Mouse (Mus musculus): Measurements from ENCODE around the gene Sec24c.

The Sec24c gene

DNA sequence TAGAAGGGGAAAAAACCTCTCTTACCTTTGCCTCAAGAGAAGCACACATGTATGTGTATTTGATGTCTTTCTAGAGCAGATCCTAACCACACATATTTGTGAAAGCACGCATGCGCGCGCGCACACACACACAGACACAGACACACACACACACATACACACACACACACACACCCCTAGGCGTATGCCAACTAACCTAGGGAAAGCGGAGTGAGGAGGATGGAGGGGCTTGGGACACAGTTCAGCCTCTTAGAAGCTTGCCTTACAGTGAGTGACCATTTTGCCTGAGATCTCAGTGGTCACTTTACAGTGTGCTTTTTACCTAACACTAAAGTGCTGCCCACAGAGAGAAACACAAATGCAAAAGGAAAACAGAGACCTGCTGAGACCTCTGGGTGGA, 14.4 kb upstream of the Sec24c start:
- DNase-seq (ENCODE audit: low read depth, low spot score) = no peak

DNA sequence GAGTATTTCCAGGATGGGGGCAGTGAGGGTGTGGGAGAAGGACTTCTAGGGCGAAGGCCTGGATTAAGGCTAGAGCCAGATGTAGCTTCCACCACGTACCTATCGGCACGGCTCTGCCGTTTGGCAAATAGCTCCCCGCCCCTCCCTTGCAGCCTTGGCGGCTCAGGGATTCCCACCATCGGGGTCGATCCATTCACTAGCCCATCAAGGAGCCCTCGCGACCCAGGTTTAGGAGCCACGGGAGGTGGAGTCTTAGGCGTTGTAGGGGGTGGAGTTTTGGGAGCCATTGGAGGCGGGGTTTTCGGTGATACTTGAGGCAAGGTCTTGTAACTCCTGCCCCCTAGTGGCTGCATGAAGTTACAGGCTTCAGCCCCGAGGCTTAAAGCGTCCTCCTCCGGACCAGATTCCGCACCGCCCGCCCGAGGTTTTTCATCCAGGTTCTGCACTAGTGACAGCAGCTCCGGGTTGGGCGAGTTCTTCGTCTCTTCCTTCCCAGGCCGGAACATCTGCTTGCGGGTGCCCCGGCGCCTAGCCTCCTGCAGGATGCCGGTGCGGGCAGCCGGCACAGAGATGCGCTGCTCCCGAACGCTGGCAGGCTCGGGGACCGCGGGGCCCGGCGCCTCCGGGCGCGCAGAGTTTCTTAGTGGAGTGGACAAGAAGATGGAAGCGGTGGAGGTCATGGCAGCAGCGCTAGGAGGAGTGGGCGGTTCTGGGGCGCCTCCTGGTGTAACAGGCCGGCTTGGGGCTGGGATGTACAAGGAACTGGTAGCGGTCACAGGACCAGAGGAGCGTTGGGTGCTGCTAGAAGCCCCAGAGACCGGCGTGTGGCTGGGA, 13.1 kb upstream of the Sec24c start:
- peak; percentile 98 for DNase-seq (ENCODE audit: low read depth, low spot score)

DNA sequence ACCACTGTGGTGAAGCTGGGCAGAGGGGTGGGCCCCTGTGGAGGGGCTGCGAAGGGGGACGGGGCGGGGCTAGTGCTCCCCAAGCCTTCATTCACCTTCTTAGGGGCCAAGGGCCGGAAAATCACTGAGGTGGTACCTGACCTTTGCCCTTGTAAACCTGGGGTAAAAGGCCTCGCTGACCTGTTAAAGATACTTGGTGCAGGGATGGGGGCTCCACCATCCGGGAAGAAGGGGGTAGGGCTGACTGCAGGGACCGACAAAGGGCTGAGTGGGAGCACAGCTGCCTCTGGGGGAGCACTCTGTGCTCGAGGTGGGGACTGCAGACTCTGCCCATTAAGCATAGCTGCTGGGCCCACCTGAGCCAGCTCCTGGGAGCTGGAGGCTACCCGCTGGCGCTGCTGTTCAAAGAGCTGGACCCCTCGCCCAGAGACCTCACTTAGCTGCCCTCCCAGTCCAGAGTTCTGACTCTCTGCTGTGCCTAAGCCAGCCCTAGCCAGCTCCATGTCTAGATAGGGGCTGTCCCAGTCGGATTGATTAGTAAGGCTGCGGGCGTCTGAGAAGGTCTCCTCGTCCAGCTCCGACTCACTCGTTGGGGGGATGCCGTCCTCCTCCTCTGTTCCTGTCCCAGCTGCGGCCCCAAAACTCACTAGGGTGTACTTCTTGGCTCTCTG, 12.3 kb upstream of the Sec24c start:
- peak; percentile 19 for DNase-seq (ENCODE audit: low read depth, low spot score)

GRCm38 (mm10) chr14:20662740-20663139, 11.4 kb upstream of the Sec24c start:
- DNase-seq (ENCODE audit: low read depth, low spot score) = no peak

- no peak for DNase-seq (ENCODE audit: low read depth, low spot score)
Measured at GRCm38 (mm10) chr14:20663601-20664000, 10.5 kb upstream of the Sec24c start.

GRCm38 (mm10) chr14:20664436-20664835, 9.7 kb upstream of the Sec24c start:
- DNase-seq (ENCODE audit: low read depth, low spot score) = peak; percentile 16

- no peak for DNase-seq (ENCODE audit: low read depth, low spot score)
Measured at GRCm38 (mm10) chr14:20667469-20667868, 6.6 kb upstream of the Sec24c start.

GRCm38 (mm10) chr14:20668154-20668810, 5.8 kb upstream of the Sec24c start, which contains the start of gene Synpo2l:
Synpo2l (minus strand) TSS chr14:20668354.
- DNase-seq (ENCODE audit: low read depth, low spot score) = no peak

DNA sequence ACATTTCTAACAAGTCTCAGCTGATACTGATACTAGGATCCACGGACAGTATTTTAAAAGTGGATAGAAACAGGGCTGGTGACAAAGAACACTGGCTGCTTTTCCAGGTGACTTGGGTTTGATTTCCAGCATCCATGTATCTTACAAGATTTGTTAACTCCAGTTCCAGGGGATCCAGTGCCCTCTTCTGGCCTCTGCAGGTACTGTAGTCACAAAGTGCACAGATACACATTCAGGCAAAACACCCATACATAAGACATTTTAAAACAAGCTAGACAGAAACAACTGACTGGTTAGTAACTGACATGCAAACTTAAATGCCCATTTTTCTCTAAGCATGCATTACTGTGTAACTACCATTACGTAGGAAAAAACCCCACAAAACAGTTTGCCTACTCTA, 1.1 kb upstream of the Sec24c start:
- peak; percentile 37 for DNase-seq (ENCODE audit: low read depth, low spot score)

- no peak for DNase-seq (ENCODE audit: low read depth, low spot score)
Measured at GRCm38 (mm10) chr14:20673735-20674063, 409 bp upstream of the Sec24c start.

GRCm38 (mm10) chr14:20677906-20678305, 3.8 kb downstream of the Sec24c start:
- DNase-seq (ENCODE audit: low read depth, low spot score) = no peak

DNA sequence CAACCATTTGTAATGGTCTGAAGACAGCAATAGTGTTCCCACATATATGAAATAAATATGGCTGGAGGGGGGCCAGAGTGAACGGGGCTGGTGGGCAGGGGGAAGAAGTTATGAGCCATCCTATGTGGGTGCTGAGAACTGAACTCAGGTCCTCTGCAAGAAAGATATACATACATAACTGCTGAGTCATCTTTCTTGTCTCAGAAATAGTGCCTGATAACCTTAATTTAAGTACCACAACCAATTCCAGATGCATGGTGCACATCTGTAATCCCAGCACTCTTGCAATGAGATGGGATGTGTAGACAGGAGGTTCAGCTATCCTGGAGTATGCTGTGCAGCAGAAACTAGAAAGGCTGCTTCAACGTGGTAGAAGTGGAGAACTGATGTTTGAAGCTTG, 7.6 kb downstream of the Sec24c start:
- DNase-seq (ENCODE audit: low read depth, low spot score) = no peak

GRCm38 (mm10) chr14:20682498-20682897, 8.4 kb downstream of the Sec24c start:
- no peak for DNase-seq (ENCODE audit: low read depth, low spot score)

GRCm38 (mm10) chr14:20686576-20686975, 12.5 kb downstream of the Sec24c start:
- no peak for DNase-seq (ENCODE audit: low read depth, low spot score)

DNA sequence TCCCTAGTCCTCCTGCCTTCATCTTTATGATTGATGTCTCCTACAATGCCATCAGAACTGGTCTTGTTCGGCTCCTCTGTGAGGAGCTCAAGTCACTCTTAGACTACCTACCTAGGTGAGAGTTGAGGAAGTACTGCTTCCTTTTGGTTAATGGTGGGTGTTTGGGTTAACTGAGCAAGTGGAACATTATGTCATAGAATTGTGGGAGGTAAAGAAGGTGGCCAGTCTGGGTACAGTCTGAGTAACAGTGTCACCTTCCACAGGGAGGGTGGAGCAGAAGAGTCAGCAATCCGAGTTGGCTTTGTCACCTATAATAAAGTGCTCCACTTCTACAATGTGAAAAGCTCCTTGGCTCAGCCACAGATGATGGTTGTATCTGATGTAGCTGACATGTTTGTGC, 14.9 kb downstream of the Sec24c start:
- DNase-seq (ENCODE audit: low read depth, low spot score) = no peak

- no peak for DNase-seq (ENCODE audit: low read depth, low spot score)
Measured at GRCm38 (mm10) chr14:20691772-20692171, 17.7 kb downstream of the Sec24c start.

DNA sequence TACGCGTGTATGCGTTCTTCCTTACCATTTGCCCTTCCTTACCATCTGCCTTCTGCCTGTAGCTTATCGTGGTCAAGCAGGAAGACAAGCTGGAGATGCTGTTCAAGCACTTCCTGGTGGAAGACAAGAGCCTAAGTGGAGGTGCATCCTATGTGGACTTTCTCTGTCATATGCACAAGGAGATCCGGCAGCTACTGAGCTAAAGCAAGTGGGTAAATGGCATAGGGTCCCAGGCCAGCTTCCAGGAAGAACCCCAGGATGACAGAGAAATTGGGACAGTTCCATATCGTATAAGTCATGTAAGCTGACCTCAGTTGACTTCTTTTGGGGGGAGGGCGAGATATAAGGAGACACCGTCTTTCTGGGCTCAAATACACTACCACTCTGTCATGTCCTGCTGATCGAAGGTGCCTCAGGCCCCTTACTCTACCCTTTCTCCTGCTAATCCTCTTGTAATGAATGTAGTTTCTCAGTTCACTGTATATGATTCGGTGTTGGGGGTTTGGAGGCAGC, 19.5 kb downstream of the Sec24c start:
- no peak for DNase-seq (ENCODE audit: low read depth, low spot score)

- DNase-seq (ENCODE audit: low read depth, low spot score) = no peak
Measured at GRCm38 (mm10) chr14:20694185-20694883, 20.2 kb downstream of the Sec24c start.

GRCm38 (mm10) chr14:20694884-20695760, 21.0 kb downstream of the Sec24c start, which contains the start of gene Fut11:
Fut11 (plus strand) TSS chr14:20694968.
- DNase-seq (ENCODE audit: low read depth, low spot score) = peak; percentile 89

GRCm38 (mm10) chr14:20695761-20696520, 21.8 kb downstream of the Sec24c start:
- no peak for DNase-seq (ENCODE audit: low read depth, low spot score)

Data from forelimb bud, embryonic 11.5 days (tissue).